ENCODE assay signal across 8 mouse cellular contexts in genomic region chr15:79435191-79435671, GRCm38 (mm10). TPM values are rescaled to one million over a fixed set of nuclear protein-coding genes. Genes with fewer than 3 reads are reported as not detected.
A peak's percentile ranks its signal among the peaks of the same experiment; 100 is the strongest.
DNase-seq lines count a peak whose midpoint lies in the region; ATAC-seq and TF ChIP-seq lines count a peak whose summit lies in the region.

No protein-coding gene starts in this region.

- H3K27me3 ChIP-seq in heart, embryonic 15.5 days: no peaks in the 10 kb centered on the region
- no peaks in the 10 kb centered on the region for H3K27me3 ChIP-seq in limb, embryonic 15.5 days
- H3K27me3 ChIP-seq in stomach, postnatal 0 days (ENCODE audit: control insufficient read depth, insufficient read depth, low read length): no peaks in the 10 kb centered on the region

- no peak for TF ChIP-seq EP300 in stomach, postnatal 0 days (optimal IDR thresholded peaks at IDR 0.05)

- peaks cover 31% of the 10 kb centered on the region for H3K36me3 ChIP-seq in heart, embryonic 15.5 days
- H3K36me3 ChIP-seq in limb, embryonic 15.5 days: peaks cover 68% of the 10 kb centered on the region
- H3K36me3 ChIP-seq in stomach, postnatal 0 days (ENCODE audit: control insufficient read depth, insufficient read depth, low read length): peaks cover 4% of the 10 kb centered on the region; the same call in 1 of the 2 replicates

- peak overlapping the region; percentile 13; the same call in 1 of the 2 replicates for H3K9ac ChIP-seq in heart, embryonic 15.5 days
- no peak overlapping the region for H3K9ac ChIP-seq in limb, embryonic 15.5 days
- H3K9ac ChIP-seq in stomach, postnatal 0 days (ENCODE audit: low read length): 0 out of 2 replicates have a peak overlapping the region, but pooled peaks have one; percentile 8

- 33% methylated on average over 7 of the region's 7 CpGs for WGBS in heart, embryonic 15.5 days
- 62% methylated on average over 7 of the region's 7 CpGs for WGBS in limb, embryonic 15.5 days
- WGBS in stomach, postnatal 0 days: 38% methylated on average over 6 of the region's 7 CpGs

- peak overlapping the region; percentile 94 for H3K27ac ChIP-seq in heart, embryonic 15.5 days
- H3K27ac ChIP-seq in limb, embryonic 15.5 days: peak overlapping the region; percentile 39
- no peak overlapping the region; the same call in 1 of the 2 replicates for H3K27ac ChIP-seq in stomach, postnatal 0 days (replicated peaks)

- H3K4me1 ChIP-seq in heart, embryonic 15.5 days (replicated peaks): peaks cover 94% of the 10 kb centered on the region
- peaks cover 51% of the 10 kb centered on the region for H3K4me1 ChIP-seq in limb, embryonic 15.5 days
- peaks cover 6% of the 10 kb centered on the region for H3K4me1 ChIP-seq in stomach, postnatal 0 days (replicated peaks; ENCODE audit: control insufficient read depth, insufficient read depth)

- no peak overlapping the region for H3K4me3 ChIP-seq in heart, embryonic 15.5 days
- H3K4me3 ChIP-seq in limb, embryonic 15.5 days: no peak overlapping the region
- no peak overlapping the region for H3K4me3 ChIP-seq in stomach, postnatal 0 days (ENCODE audit: low read depth, low read length)

- TF ChIP-seq CTCF in stomach, postnatal 0 days (IDR thresholded peaks at IDR 0.05; ENCODE audit: low read depth): no peak

- ATAC-seq in heart, embryonic 15.5 days (replicated peaks; ENCODE audit: insufficient number of reproducible peaks, insufficient read depth, low FRiP score, low read depth): no peak
- ATAC-seq in limb, embryonic 15.5 days (ENCODE audit: insufficient number of reproducible peaks, low FRiP score, low TSS enrichment, low read depth): no peak
- peak; percentile 35 for ATAC-seq in stomach, postnatal 0 days (ENCODE audit: low FRiP score, low TSS enrichment)

- H3K9me3 ChIP-seq in heart, embryonic 15.5 days (replicated peaks): no peaks in the 10 kb centered on the region
- no peaks in the 10 kb centered on the region for H3K9me3 ChIP-seq in limb, embryonic 15.5 days
- no peaks in the 10 kb centered on the region for H3K9me3 ChIP-seq in stomach, postnatal 0 days (ENCODE audit: control insufficient read depth, low read length)

- peak overlapping the region; percentile 22; the same call in 1 of the 2 replicates for H3K4me2 ChIP-seq in heart, embryonic 15.5 days
- no peak overlapping the region for H3K4me2 ChIP-seq in limb, embryonic 15.5 days
- no peak overlapping the region for H3K4me2 ChIP-seq in stomach, postnatal 0 days (replicated peaks; ENCODE audit: low read depth)

- intact Hi-C loops in left cerebral cortex, postnatal 14 days (cut with DNase I): no loop called here

- peak; percentile 36 to 40 for DNase-seq in left cerebral cortex, postnatal 14 days (ENCODE audit: low spot score in 2 of 2)
- DNase-seq in left cerebral cortex, adult 11 months (ENCODE audit: low spot score): no peak
- DNase-seq in adrenal gland, adult 2 months: peak; percentile 89
- DNase-seq in stomach, postnatal 0 days (ENCODE audit: low spot score): no peak
- DNase-seq in cerebellum, postnatal 4 days (ENCODE audit: low spot score in 2 of 2): no peak
- no peak for DNase-seq in c-Kit-positive CD71-positive TER-119-positive erythroid progenitor cells, embryonic 14.5 days (ENCODE audit: low spot score)

RNA-seq across cellular contexts. Expression of gene Csnk1e, which starts 20.1 kb away (rescaled TPM):
- total RNA-seq in left cerebral cortex, postnatal 14 days (2021): 100 to 1,000 TPM; 142 to 166 TPM
- total RNA-seq in adrenal gland, adult 2 months (2021): 10 to 100 TPM; 74.6 to 87.7 TPM
- polyA plus RNA-seq in adrenal gland, adult 2 months (2012; rRNA removed): 59.2 and 65.3 TPM in 2 replicates
- 74.9 and 81.9 TPM in 2 replicates for polyA plus RNA-seq in heart, embryonic 15.5 days (2015; fragmentation: Nextera tagmentation; extraction: Ambion mirVana)
- 81.0 and 82.7 TPM in 2 replicates for polyA plus RNA-seq in limb, embryonic 15.5 days (2015; fragmentation: Nextera tagmentation; extraction: Ambion mirVana)
- polyA plus RNA-seq in stomach, postnatal 0 days (2015; fragmentation: Nextera tagmentation; extraction: Ambion mirVana): 44.8 and 50.8 TPM in 2 replicates

RNA-seq across cellular contexts. Expression of gene Tmem184b, which starts 31.9 kb away (rescaled TPM):
- 10 to 100 TPM; 56.2 to 56.8 TPM for total RNA-seq in left cerebral cortex, postnatal 14 days (2021)
- 10 to 100 TPM; 61.5 to 66.3 TPM for total RNA-seq in adrenal gland, adult 2 months (2021)
- polyA plus RNA-seq in adrenal gland, adult 2 months (2012; rRNA removed): 255 and 262 TPM in 2 replicates
- polyA plus RNA-seq in heart, embryonic 15.5 days (2015; fragmentation: Nextera tagmentation; extraction: Ambion mirVana): 58.3 and 83.8 TPM in 2 replicates
- polyA plus RNA-seq in limb, embryonic 15.5 days (2015; fragmentation: Nextera tagmentation; extraction: Ambion mirVana): 87.5 and 99.8 TPM in 2 replicates
- 21.2 and 22.3 TPM in 2 replicates for polyA plus RNA-seq in stomach, postnatal 0 days (2015; fragmentation: Nextera tagmentation; extraction: Ambion mirVana)

Comparison
In these comparisons a context has a peak if more than half of its experiments do, and no peak if none do; other contexts are left out.
1. DNase-seq: peak in left cerebral cortex, postnatal 14 days (2 of 2) and adrenal gland, adult 2 months (single experiment); none in left cerebral cortex, adult 11 months (single experiment), stomach, postnatal 0 days (single experiment), cerebellum, postnatal 4 days (0 of 2) and c-Kit-positive CD71-positive TER-119-positive erythroid progenitor cells, embryonic 14.5 days (single experiment).